Mouse (Mus musculus): ENCODE measurements at regions not wholly inside any gene's neighbourhood (a gene's known extent, or its start where the extent isn't known, plus 50 kb on each side); places are given as distances from the start of the nearest gene placed in this dataset.

DNA sequence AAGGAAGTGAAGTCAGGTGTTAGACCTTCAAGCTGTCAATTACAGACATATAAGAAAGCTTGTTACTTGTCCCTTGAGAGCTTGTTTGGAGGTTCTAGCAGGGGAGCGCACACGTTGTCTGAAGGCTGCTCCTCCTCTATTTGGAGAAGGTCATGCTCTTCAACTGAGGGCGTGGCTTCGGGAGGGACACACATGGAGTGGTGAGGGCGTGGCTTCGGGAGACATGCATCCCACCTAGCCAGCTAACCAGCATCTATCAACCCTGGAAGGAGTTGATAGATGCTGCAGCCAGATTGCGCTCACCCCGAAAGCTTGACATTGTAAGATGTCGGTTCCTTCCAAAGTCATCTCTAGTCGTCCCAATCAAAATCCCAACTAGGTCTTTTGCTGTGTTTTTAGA is 94.9 kb upstream of the Mylip start:
- no peak overlapping the region for H3K27ac ChIP-seq
- H3K4me1 ChIP-seq: no peaks in the 10 kb centered on the region
- H3K36me3 ChIP-seq: no peaks in the 10 kb centered on the region
- no peak for ATAC-seq (ENCODE audit: low FRiP score, low read depth)
- WGBS: 88% methylated on average over 10 of the region's 10 CpGs
- no peaks in the 10 kb centered on the region for H3K9me3 ChIP-seq
- no peak overlapping the region for H3K9ac ChIP-seq
- H3K4me2 ChIP-seq (replicated peaks): no peak overlapping the region
- no peak overlapping the region for H3K4me3 ChIP-seq
- H3K27me3 ChIP-seq: no peaks in the 10 kb centered on the region

DNA sequence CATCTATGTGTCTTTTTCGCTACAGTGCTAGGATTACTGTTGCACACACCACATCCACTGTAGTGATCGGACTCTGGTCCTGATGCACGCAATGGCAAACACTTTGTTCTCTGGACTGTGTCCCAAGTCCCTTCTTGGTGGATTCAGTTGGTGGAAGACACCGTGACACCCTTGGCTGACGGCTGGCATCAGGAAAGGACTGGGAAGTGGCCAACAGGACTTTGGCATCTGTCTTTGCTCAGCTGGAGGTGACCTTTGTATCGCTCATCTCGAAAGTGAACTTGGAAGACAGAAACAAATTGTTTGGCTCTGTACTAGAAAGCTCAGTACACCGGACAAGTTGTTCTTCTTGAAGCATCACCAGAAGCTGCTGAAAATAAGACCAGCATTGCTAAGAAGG is 88.9 kb upstream of the Mylip start:
- Histone ChIP-seq H3K36me3 (no peaks in the 10 kb centered on the region), H3K27ac (no peak overlapping the region), H3K9me3 (no peaks in the 10 kb centered on the region; the same call in 1 of the 2 replicates), H3K4me2 (replicated peaks) (no peak overlapping the region), H3K27me3 (no peaks in the 10 kb centered on the region), H3K4me3 (no peak overlapping the region), H3K9ac (no peak overlapping the region), H3K4me1 (no peaks in the 10 kb centered on the region)
- ATAC-seq (ENCODE audit: low FRiP score, low read depth): no peak
- WGBS: 93% methylated on average over 8 of the region's 8 CpGs

DNA sequence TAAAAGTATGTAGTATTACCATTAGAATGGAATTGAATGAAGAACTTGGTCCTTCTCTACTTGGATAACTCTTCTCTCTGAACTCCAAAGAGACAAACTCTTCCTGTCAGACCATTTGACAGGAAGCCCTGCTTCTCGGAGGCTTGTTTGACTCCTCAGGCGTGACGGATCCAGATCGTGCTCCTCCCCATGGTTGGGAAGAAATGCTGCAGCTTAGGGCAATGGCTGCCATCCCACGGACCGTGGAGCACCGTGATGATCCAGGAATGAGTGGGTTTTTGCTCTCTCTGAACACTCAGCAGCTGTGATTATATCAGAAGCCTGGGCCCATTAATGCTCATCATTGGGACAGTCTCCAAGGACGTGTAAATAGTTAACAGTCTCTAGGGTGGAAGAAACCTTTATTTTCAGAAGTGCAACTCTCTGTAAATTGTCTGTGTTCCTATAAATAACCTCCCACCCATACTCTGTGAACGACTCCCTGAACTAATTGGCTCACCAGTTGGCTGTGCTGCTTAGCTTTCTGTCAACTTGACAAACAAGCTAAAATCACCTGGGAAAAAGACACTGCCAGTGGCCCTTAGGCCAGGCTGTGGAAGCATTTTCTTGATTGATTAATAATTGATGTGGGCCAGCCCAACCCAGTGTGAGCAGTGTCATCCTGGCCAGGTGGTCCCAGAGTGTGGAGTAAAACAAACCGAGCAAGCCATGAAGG is 88.2 kb upstream of the Mylip start:
- ATAC-seq (ENCODE audit: low FRiP score, low read depth): no peak
- Histone ChIP-seq H3K9me3 (no peaks in the 10 kb centered on the region; the same call in 1 of the 2 replicates), H3K9ac (no peak overlapping the region), H3K4me1 (no peaks in the 10 kb centered on the region), H3K36me3 (no peaks in the 10 kb centered on the region), H3K27ac (no peak overlapping the region), H3K4me3 (no peak overlapping the region), H3K4me2 (replicated peaks) (no peak overlapping the region), H3K27me3 (no peaks in the 10 kb centered on the region)
- WGBS: 82% methylated on average over 10 of the region's 10 CpGs

DNA sequence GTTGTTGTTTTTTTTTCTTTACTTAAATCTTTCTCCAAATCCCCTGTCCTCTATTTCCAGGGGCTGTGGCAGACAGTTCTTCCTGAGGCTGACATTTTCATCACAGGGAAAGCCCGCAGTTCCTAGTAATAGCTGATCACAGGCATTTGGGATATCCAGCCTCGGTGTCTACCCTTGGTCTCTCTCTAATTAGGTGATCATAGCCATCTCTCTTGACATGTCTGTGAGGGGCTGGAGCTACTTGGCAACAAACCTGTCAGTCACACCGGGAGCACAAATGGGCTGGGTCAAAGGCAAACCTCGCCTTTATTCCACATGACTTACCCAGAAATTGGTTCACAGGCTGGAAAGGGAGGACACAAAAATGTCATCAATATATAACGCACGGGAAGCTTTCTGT is 86.7 kb upstream of the Mylip start:
- no peaks in the 10 kb centered on the region for H3K36me3 ChIP-seq
- no peak overlapping the region for H3K4me3 ChIP-seq
- H3K4me2 ChIP-seq (replicated peaks): no peak overlapping the region
- ATAC-seq (ENCODE audit: low FRiP score, low read depth): no peak
- no peaks in the 10 kb centered on the region for H3K4me1 ChIP-seq
- WGBS: 71% methylated on average over 6 of the region's 6 CpGs
- no peak overlapping the region for H3K27ac ChIP-seq
- no peak overlapping the region for H3K9ac ChIP-seq
- no peaks in the 10 kb centered on the region for H3K27me3 ChIP-seq
- no peaks in the 10 kb centered on the region; the same call in 1 of the 2 replicates for H3K9me3 ChIP-seq

DNA sequence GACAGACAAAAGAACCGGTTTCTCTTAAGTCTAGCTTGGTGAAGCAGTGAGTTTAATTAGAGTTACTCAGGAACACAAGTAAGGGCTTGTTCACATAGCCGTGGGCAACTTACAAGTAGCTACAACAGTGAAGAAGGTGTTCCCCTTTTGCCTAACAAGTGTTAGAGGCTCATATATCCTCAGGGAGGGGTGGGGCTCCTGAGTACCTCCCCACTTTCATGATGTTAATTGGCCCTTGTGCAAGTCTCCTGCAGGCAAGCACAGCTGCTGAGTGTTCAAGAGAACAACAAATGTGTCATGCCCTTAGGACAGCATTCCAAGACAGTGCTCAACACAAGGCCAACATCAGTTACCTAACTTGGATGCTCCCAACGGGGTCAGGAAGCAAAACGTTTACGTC is 83.4 kb upstream of the Mylip start:
- Histone ChIP-seq H3K27me3 (no peaks in the 10 kb centered on the region), H3K27ac (no peak overlapping the region), H3K36me3 (no peaks in the 10 kb centered on the region), H3K4me2 (replicated peaks) (no peak overlapping the region), H3K9me3 (no peaks in the 10 kb centered on the region; the same call in 1 of the 2 replicates), H3K4me3 (no peak overlapping the region), H3K4me1 (no peaks in the 10 kb centered on the region), H3K9ac (no peak overlapping the region)
- 56% methylated on average over 5 of the region's 5 CpGs for WGBS
- ATAC-seq (ENCODE audit: low FRiP score, low read depth): no peak

DNA sequence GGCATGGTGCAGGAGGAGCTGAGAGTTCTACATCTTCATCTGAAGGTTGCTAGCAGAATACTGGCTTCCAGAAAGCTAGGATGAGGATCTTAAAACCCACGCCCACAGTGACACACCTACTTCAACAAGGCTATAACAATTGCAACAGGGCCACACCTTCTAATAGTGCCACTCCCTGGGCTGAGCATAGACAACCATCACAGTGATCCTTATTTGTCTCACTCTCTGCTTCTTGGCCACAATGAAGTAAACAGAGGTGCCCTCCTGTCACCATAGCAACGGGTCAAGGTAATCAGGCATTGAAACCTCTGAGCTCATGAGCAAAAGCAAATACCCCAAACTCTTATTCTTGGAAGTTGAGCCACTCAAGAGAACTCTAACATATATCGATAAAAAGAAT is 82.3 kb upstream of the Mylip start:
- H3K27me3 ChIP-seq: no peaks in the 10 kb centered on the region
- no peak overlapping the region for H3K4me2 ChIP-seq (replicated peaks)
- WGBS: 91% methylated on average over 3 of the region's 3 CpGs
- no peak overlapping the region for H3K9ac ChIP-seq
- no peak overlapping the region for H3K4me3 ChIP-seq
- H3K27ac ChIP-seq: no peak overlapping the region
- no peak for ATAC-seq (ENCODE audit: low FRiP score, low read depth)
- no peaks in the 10 kb centered on the region for H3K4me1 ChIP-seq
- H3K36me3 ChIP-seq: no peaks in the 10 kb centered on the region
- H3K9me3 ChIP-seq: no peaks in the 10 kb centered on the region

DNA sequence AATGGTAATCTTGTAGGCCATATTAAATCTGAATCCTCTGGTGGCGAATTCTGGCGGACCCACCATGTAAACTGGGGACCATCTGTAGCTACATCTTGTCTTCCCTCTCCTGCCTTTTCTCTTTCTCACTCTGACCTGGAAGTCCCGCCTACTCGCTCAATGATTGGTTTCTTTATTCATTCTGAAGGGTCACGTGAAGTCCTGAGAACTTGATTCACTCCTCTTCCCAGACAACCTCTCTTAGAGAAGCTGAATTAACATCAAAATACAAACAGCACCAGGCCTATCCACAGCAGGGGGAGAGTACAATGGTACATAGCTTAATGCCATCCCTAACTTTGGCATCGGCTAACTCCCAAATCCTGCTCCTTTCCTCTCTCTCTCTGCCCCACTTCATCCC is 69.9 kb upstream of the Mylip start:
- Histone ChIP-seq H3K27me3 (0 out of 2 replicates have a peak, but pooled peaks cover 4% of the 10 kb centered on the region), H3K4me3 (no peak overlapping the region), H3K4me1 (peaks cover 9% of the 10 kb centered on the region; the same call in 1 of the 2 replicates), H3K9ac (no peak overlapping the region), H3K9me3 (no peaks in the 10 kb centered on the region), H3K4me2 (replicated peaks) (no peak overlapping the region), H3K36me3 (no peaks in the 10 kb centered on the region), H3K27ac (no peak overlapping the region)
- ATAC-seq (ENCODE audit: low FRiP score, low read depth): no peak
- WGBS: 95% methylated on average over 6 of the region's 6 CpGs

DNA sequence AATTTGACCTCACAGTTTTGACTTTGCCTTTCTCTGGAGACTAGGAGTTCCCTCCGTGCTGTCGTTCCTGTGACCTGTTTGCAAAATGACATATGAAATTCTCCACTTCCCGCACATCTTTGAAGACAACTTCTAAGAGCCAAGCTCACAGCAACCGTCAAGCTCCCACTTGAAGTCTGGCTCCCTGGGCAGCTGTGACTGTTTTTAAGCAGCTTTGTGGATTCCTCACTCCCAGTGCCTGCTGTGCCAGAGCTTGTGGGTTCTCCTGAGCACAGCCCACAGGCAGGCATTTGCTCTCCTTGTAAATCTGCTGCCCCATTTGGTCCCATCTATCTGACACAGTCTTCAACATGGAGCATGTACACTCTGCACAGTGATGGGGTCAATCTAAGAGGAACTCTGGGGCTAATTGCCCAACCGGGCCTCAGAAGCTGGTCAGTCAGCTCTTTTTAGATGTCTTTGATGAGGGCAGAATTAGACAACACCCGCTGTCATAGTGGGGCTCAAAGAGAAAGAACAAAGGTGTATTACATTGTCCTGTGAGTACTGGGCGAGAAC is 63.7 kb upstream of the Mylip start:
- ATAC-seq (ENCODE audit: low FRiP score, low read depth): no peak
- Histone ChIP-seq H3K9me3 (no peaks in the 10 kb centered on the region), H3K27me3 (0 out of 2 replicates have a peak, but pooled peaks cover 2% of the 10 kb centered on the region), H3K4me3 (no peak overlapping the region), H3K4me1 (peaks cover 9% of the 10 kb centered on the region; the same call in 1 of the 2 replicates), H3K27ac (no peak overlapping the region), H3K9ac (no peak overlapping the region), H3K4me2 (replicated peaks) (no peak overlapping the region), H3K36me3 (no peaks in the 10 kb centered on the region)
- WGBS: 65% methylated on average over 7 of the region's 7 CpGs

DNA sequence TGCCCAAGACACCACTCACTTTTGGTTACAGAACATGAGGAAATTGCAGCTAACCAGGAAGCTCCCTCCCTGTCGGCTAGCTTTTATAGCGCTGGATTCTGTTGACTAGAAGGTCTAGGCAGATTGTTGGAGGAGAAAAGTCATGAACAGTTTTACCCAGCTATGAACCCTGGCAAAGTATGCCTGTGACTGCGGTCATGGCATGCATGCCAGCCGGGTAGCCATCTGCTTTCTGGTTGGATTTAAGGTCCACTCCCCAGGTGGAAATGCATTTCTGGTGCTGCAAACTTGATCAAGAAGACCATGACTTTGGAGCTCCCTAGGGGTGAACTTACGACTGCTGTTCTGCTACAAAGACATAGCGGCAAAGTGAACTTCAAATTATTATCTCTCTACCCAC is 62.8 kb upstream of the Mylip start:
- ATAC-seq (ENCODE audit: low FRiP score, low read depth): no peak
- H3K9ac ChIP-seq: no peak overlapping the region

DNA sequence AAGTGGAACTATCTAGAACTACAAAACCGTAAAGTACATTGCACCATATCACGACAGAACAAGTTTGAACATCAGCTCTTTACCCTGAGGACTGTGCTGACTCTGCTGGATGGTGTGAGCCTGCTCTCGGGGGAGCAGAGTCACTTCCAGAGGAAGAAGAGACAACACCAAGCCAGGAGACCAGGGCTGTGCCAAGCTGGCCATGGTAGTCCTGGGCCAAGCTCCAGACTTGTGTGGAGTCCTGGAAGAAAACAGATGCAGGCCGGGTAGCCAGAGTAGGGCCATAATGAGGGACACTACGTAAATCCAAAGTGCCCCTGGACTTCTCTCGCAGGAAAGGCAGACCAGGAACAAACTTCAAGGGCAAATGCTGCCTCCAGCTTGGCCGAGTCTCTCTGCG is 59.0 kb upstream of the Mylip start:
- 0 out of 2 replicates have a peak, but pooled peaks cover 4% of the 10 kb centered on the region for H3K9me3 ChIP-seq
- 0 out of 2 replicates have a peak, but pooled peaks cover 4% of the 10 kb centered on the region for H3K4me1 ChIP-seq
- H3K27ac ChIP-seq: no peak overlapping the region
- ATAC-seq (ENCODE audit: low FRiP score, low read depth): no peak
- WGBS: 62% methylated on average over 8 of the region's 8 CpGs
- no peaks in the 10 kb centered on the region for H3K36me3 ChIP-seq
- no peak overlapping the region for H3K4me3 ChIP-seq
- no peak overlapping the region for H3K4me2 ChIP-seq (replicated peaks)
- H3K9ac ChIP-seq: no peak overlapping the region
- H3K27me3 ChIP-seq: no peaks in the 10 kb centered on the region

More for the DNA sequence above, 62.8 kb upstream of the Mylip start:
- Histone ChIP-seq H3K4me3 (no peak overlapping the region), H3K27ac (no peak overlapping the region), H3K27me3 (no peaks in the 10 kb centered on the region), H3K4me2 (replicated peaks) (no peak overlapping the region), H3K9me3 (no peaks in the 10 kb centered on the region), H3K4me1 (peaks cover 9% of the 10 kb centered on the region; the same call in 1 of the 2 replicates), H3K36me3 (no peaks in the 10 kb centered on the region)
- 87% methylated on average over 6 of the region's 6 CpGs for WGBS

DNA sequence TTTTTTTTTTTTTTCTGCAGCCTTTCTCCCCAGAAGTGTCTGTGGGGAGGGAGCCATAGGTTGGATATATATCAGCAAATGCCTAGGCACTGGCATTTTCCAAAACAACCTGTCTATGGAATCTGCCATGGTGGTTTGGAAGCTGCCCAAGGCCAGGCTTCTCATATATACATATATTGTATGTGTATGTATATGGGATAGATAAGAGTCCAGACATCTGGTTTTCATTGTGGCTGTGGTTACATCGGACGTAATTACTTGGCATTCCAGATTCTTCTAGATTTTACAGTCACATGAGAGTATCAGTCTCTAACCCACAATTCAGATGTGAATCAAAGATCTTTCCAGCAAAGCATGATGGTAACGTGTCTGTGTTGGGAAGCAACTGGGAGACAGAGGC is 57.5 kb upstream of the Mylip start:
- H3K4me2 ChIP-seq (replicated peaks): no peak overlapping the region
- H3K4me3 ChIP-seq: no peak overlapping the region
- no peak overlapping the region for H3K9ac ChIP-seq
- 29% methylated on average over 3 of the region's 3 CpGs for WGBS
- H3K4me1 ChIP-seq: 0 out of 2 replicates have a peak, but pooled peaks cover 4% of the 10 kb centered on the region
- 0 out of 2 replicates have a peak, but pooled peaks cover 4% of the 10 kb centered on the region for H3K9me3 ChIP-seq
- no peaks in the 10 kb centered on the region for H3K27me3 ChIP-seq
- H3K36me3 ChIP-seq: no peaks in the 10 kb centered on the region
- ATAC-seq (ENCODE audit: low FRiP score, low read depth): no peak
- no peak overlapping the region for H3K27ac ChIP-seq

DNA sequence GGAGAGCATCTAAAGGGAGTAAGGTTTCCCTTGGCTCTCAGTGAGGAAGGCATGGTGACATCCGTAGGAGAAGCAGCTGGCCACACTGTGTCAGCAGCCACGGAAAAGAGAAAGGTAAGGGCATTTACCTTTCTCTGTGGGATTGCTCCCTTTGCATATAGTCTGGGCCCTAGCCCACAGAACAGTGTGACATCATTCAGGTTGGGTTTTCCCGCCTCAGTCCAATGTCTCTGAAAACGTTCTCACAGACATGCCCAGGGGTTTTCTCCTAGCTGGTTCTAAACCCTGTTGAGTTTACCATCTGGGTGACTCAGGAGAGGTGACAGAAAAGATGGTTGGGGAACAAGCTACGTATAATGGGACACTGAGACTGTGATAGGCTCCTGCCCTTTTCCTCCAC is 55.9 kb upstream of the Mylip start:
- no peak overlapping the region for H3K4me3 ChIP-seq
- WGBS: 83% methylated on average over 5 of the region's 5 CpGs
- H3K9me3 ChIP-seq: 0 out of 2 replicates have a peak, but pooled peaks cover 4% of the 10 kb centered on the region
- H3K4me1 ChIP-seq: 0 out of 2 replicates have a peak, but pooled peaks cover 4% of the 10 kb centered on the region
- no peak overlapping the region for H3K27ac ChIP-seq
- H3K9ac ChIP-seq: no peak overlapping the region
- no peak for ATAC-seq (ENCODE audit: low FRiP score, low read depth)
- H3K36me3 ChIP-seq: no peaks in the 10 kb centered on the region
- no peaks in the 10 kb centered on the region for H3K27me3 ChIP-seq
- no peak overlapping the region for H3K4me2 ChIP-seq (replicated peaks)
